Mouse (Mus musculus): ENCODE results near the gene Cpne2.

Gene Cpne2

GRCm38 (mm10) chr8:94535631-94536030 is 2.8 kb downstream of the Cpne2 start:
- no peak for DNase-seq (ENCODE audit: low spot score in 2 of 2)

- DNase-seq (ENCODE audit: low spot score in 2 of 2): peak; percentile 41 to 45
These were observed 4.7 kb downstream of the Cpne2 start for GRCm38 (mm10) chr8:94537456-94537855.

GRCm38 (mm10) chr8:94540025-94540424 is 7.2 kb downstream of the Cpne2 start:
- no peak for DNase-seq (ENCODE audit: low spot score in 2 of 2)

- DNase-seq (ENCODE audit: low spot score in 2 of 2): no peak
These were observed 8.4 kb downstream of the Cpne2 start for GRCm38 (mm10) chr8:94540889-94541795.

- DNase-seq (ENCODE audit: low spot score in 2 of 2): no peak
These were observed 11.2 kb downstream of the Cpne2 start for GRCm38 (mm10) chr8:94543981-94544380.

- no peak for DNase-seq (ENCODE audit: low spot score in 2 of 2)
These were observed 16.3 kb downstream of the Cpne2 start for GRCm38 (mm10) chr8:94549041-94549440.

GRCm38 (mm10) chr8:94549482-94549881 is 16.7 kb downstream of the Cpne2 start:
- DNase-seq (ENCODE audit: low spot score in 2 of 2): no peak

GRCm38 (mm10) chr8:94549998-94550397 is 17.2 kb downstream of the Cpne2 start:
- peak; percentile 48 to 58 for DNase-seq (ENCODE audit: low spot score in 2 of 2)

- peak in 1 of 2 experiments; percentile 14 for DNase-seq (ENCODE audit: low spot score in 2 of 2)
These were observed 19.0 kb downstream of the Cpne2 start for GRCm38 (mm10) chr8:94551471-94552422.

GRCm38 (mm10) chr8:94552696-94553095 is 19.9 kb downstream of the Cpne2 start:
- no peak for DNase-seq (ENCODE audit: low spot score in 2 of 2)

- DNase-seq (ENCODE audit: low spot score in 2 of 2): no peak
These were observed 24.5 kb downstream of the Cpne2 start for GRCm38 (mm10) chr8:94557281-94557680.

- no peak for DNase-seq (ENCODE audit: low spot score in 2 of 2)
These were observed 28.5 kb downstream of the Cpne2 start for GRCm38 (mm10) chr8:94561256-94561655.

- DNase-seq (ENCODE audit: low spot score in 2 of 2): no peak
These were observed 31.6 kb downstream of the Cpne2 start for GRCm38 (mm10) chr8:94564421-94564820.

- no peak for DNase-seq (ENCODE audit: low spot score in 2 of 2)
These were observed 33.2 kb downstream of the Cpne2 start for GRCm38 (mm10) chr8:94566033-94566432.

- DNase-seq (ENCODE audit: low spot score in 2 of 2): no peak
These were observed 33.8 kb downstream of the Cpne2 start for GRCm38 (mm10) chr8:94566446-94567158.

GRCm38 (mm10) chr8:94567159-94567849 is 34.5 kb downstream of the Cpne2 start:
- DNase-seq (ENCODE audit: low spot score in 2 of 2): no peak

- no peak for DNase-seq (ENCODE audit: low spot score in 2 of 2)
These were observed 35.3 kb downstream of the Cpne2 start for GRCm38 (mm10) chr8:94568098-94568497.

- DNase-seq (ENCODE audit: low spot score in 2 of 2): no peak
These were observed 36.6 kb downstream of the Cpne2 start for GRCm38 (mm10) chr8:94569419-94569818.

GRCm38 (mm10) chr8:94571896-94572295 is 39.1 kb downstream of the Cpne2 start:
- no peak for DNase-seq (ENCODE audit: low spot score in 2 of 2)

GRCm38 (mm10) chr8:94574159-94574907 is 41.5 kb downstream of the Cpne2 start:
- DNase-seq (ENCODE audit: low spot score in 2 of 2): no peak
